Mouse (Mus musculus) MEL (cell line): ENCODE data around the gene Zfp1. TPM values are rescaled to one million over a fixed set of nuclear protein-coding genes. Genes with fewer than 3 reads are reported as not detected.

Source experiments
- DNase-seq: peaks from one replicate; pipeline ENCODE4 v3.0.0; 2011; ENCODE audit warnings: low read depth, low spot score
- H3K27ac ChIP-seq: 2 replicates; pipeline ENCODE4 v1.5.1; 2012; ENCODE audit warnings: low read depth, mild to moderate bottlenecking, control low read depth, low read length, moderate library complexity; ENCODE audit not compliant: control insufficient read depth
- H3K27me3 ChIP-seq, 2 experiments: fragments of 150-350 bp in 1 of 2; sonication (generic) in 1 of 2; 2 replicates each; pipeline ENCODE4 v1.6.1; 2012; ENCODE audit warnings: low read length in 2 of 2, mild to moderate bottlenecking in 2 of 2, improper control_type of control experiment in 1 of 2, moderate library complexity in 1 of 2; ENCODE audit not compliant: insufficient read depth in 2 of 2, control insufficient read depth in 1 of 2
- H3K36me3 ChIP-seq, 2 experiments: 2 replicates each; pipeline ENCODE4 v1.6.1; 2012 to 2014; ENCODE audit warnings: low read length in 2 of 2, improper control_type of control experiment in 1 of 2, inconsistent platforms in 1 of 2, mild to moderate bottlenecking in 1 of 2; ENCODE audit not compliant: insufficient read depth in 2 of 2, control insufficient read depth in 1 of 2
- H3K4me1 ChIP-seq, 2 experiments: fragments of 150-350 bp in 1 of 2; sonication (generic) in 1 of 2; 2 replicates each; pipeline ENCODE4 v1.6.1; 2012; ENCODE audit warnings: low read length in 2 of 2, improper control_type of control experiment in 1 of 2, mild to moderate bottlenecking in 1 of 2; ENCODE audit not compliant: insufficient read depth in 2 of 2, control insufficient read depth in 1 of 2
- H3K4me3 ChIP-seq, 2 experiments: fragments of 150-350 bp in 1 of 2; sonication (generic) in 1 of 2; 2 replicates each; pipeline ENCODE4 v1.5.1; 2012; ENCODE audit warnings: low read depth in 2 of 2, low read length in 2 of 2, mild to moderate bottlenecking in 2 of 2, moderate library complexity in 2 of 2, control low read depth in 1 of 2, improper control_type of control experiment in 1 of 2; ENCODE audit not compliant: control insufficient read depth in 1 of 2, insufficient read depth in 1 of 2
- H3K79me2 ChIP-seq: 2 replicates; pipeline ENCODE4 v1.6.1; 2012; ENCODE audit warnings: mild to moderate bottlenecking, low read length, moderate library complexity; ENCODE audit not compliant: control insufficient read depth, poor library complexity, insufficient read depth
- H3K9ac ChIP-seq: 2 replicates; pipeline ENCODE4 v1.6.1; 2012; ENCODE audit warnings: low read depth, mild to moderate bottlenecking, control low read depth, low read length, moderate library complexity; ENCODE audit not compliant: control insufficient read depth, poor library complexity, severe bottlenecking
- H3K9me3 ChIP-seq: fragments of 150-350 bp; sonication (generic); replicated peaks from 2 replicates; pipeline ENCODE4 v1.6.1; 2012; ENCODE audit warnings: mild to moderate bottlenecking, low read length, improper control_type of control experiment, moderate library complexity; ENCODE audit not compliant: insufficient read depth
- BHLHE40 ChIP-seq: IDR thresholded peaks from 2 replicates; pipeline ENCODE4 v1.6.1; 2012; ENCODE audit warnings: low read depth, mild to moderate bottlenecking, inconsistent platforms, low read length, improper control_type of control experiment, borderline replicate concordance
- CHD1 ChIP-seq: IDR thresholded peaks from 2 replicates; pipeline ENCODE4 v1.6.1; 2012; ENCODE audit warnings: low read depth, mild to moderate bottlenecking, inconsistent platforms, low read length, improper control_type of control experiment
- CTCF ChIP-seq, 3 experiments: IDR thresholded peaks in 2 of 3; conservative IDR thresholded peaks in 1 of 3; 2 replicates each; pipeline ENCODE4 v1.5.1; 2011 to 2012; ENCODE audit warnings: low read length in 3 of 3, low read depth in 2 of 3, mild to moderate bottlenecking in 2 of 3, improper control_type of control experiment in 1 of 3, inconsistent platforms in 1 of 3, mixed read lengths in 1 of 3, moderate library complexity in 1 of 3; ENCODE audit not compliant: control insufficient read depth in 1 of 3, insufficient read depth in 1 of 3, poor library complexity in 1 of 3, severe bottlenecking in 1 of 3
- ETS1 ChIP-seq: IDR thresholded peaks from 2 replicates; pipeline ENCODE4 v1.6.1; 2012; ENCODE audit warnings: low read depth, mild to moderate bottlenecking, inconsistent platforms, low read length, improper control_type of control experiment, moderate library complexity
- GATA1 ChIP-seq: IDR thresholded peaks from 2 replicates; pipeline ENCODE4 v1.6.1; 2011; ENCODE audit warnings: low read depth, low read length, improper control_type of control experiment
- JUND ChIP-seq: IDR thresholded peaks from 2 replicates; pipeline ENCODE4 v1.6.1; 2011; ENCODE audit warnings: low read depth, mild to moderate bottlenecking, improper control_type of control experiment, low read length
- KAT2A ChIP-seq: conservative IDR thresholded peaks from 2 replicates; pipeline ENCODE4 v1.6.1; 2012; ENCODE audit warnings: low read depth, low read length, improper control_type of control experiment, inconsistent platforms
- MAFK ChIP-seq: IDR thresholded peaks from 2 replicates; pipeline ENCODE4 v1.6.1; 2011; ENCODE audit warnings: low read depth, mild to moderate bottlenecking, low read length, improper control_type of control experiment, borderline replicate concordance
- MAZ ChIP-seq: IDR thresholded peaks from 2 replicates; pipeline ENCODE4 v1.6.1; 2012; ENCODE audit warnings: low read depth, mild to moderate bottlenecking, inconsistent platforms, low read length, improper control_type of control experiment
- MYC ChIP-seq: IDR thresholded peaks from 2 replicates; pipeline ENCODE4 v1.6.1; 2011; ENCODE audit warnings: low read depth, mild to moderate bottlenecking, low read length, improper control_type of control experiment, moderate library complexity
- NELFE ChIP-seq: IDR thresholded peaks from 2 replicates; pipeline ENCODE4 v1.6.1; 2011; ENCODE audit warnings: low read depth, low read length, improper control_type of control experiment
- POLR2AphosphoS2 ChIP-seq: IDR thresholded peaks from 2 replicates; pipeline ENCODE4 v1.6.1; 2011; ENCODE audit warnings: low read length, improper control_type of control experiment
- SMC3 ChIP-seq: IDR thresholded peaks from 2 replicates; pipeline ENCODE4 v1.6.1; 2011; ENCODE audit warnings: low read depth, low read length, improper control_type of control experiment
- USF1 ChIP-seq: IDR thresholded peaks from 2 replicates; pipeline ENCODE4 v1.6.1; 2014; ENCODE audit warnings: low read depth, mild to moderate bottlenecking, inconsistent platforms, low read length, improper control_type of control experiment, moderate library complexity
- USF2 ChIP-seq, 2 experiments: IDR thresholded peaks; 2 replicates each; pipeline ENCODE4 v1.6.1; 2011 to 2012; ENCODE audit warnings: improper control_type of control experiment in 2 of 2, low read length in 2 of 2, borderline replicate concordance in 1 of 2, inconsistent platforms in 1 of 2, low read depth in 1 of 2, mild to moderate bottlenecking in 1 of 2; ENCODE audit not compliant: insufficient read depth in 1 of 2
- ZKSCAN1 ChIP-seq: IDR thresholded peaks from 2 replicates; pipeline ENCODE4 v1.6.1; 2012; ENCODE audit warnings: low read depth, mild to moderate bottlenecking, inconsistent platforms, low read length, improper control_type of control experiment, moderate library complexity
- ZMIZ1 ChIP-seq: IDR thresholded peaks from 2 replicates; pipeline ENCODE4 v1.6.1; 2012; ENCODE audit warnings: low read depth, mild to moderate bottlenecking, inconsistent platforms, low read length, improper control_type of control experiment, moderate library complexity
- ZNF384 ChIP-seq: IDR thresholded peaks from 2 replicates; pipeline ENCODE4 v1.6.1; 2012; ENCODE audit warnings: low read depth, mild to moderate bottlenecking, inconsistent platforms, low read length, improper control_type of control experiment
- polyA plus RNA-seq, 2 experiments: library from polyadenylated mRNA; stranded (reverse) in 1 of 2; unstranded in 1 of 2; fragments of >175 nt in 1 of 2; fragments of >200 nt in 1 of 2; gene quantifications; 2 replicates each; pipeline versions ENCODE4 v1.2.1 to v1.2.4; 2012; ENCODE audit warnings: low replicate concordance in 2 of 2, low read depth in 1 of 2; ENCODE audit not compliant: insufficient read length in 2 of 2, insufficient read depth in 1 of 2, missing spikeins in 1 of 2
- total RNA-seq: library from RNA; depleted of rRNA; stranded (reverse); fragments of 300-350 nt; gene quantifications from 2 replicates; pipeline ENCODE4 v1.2.3, GENCODE M21; 2012

Gene Zfp1
- total and polyA plus RNA-seq, 3 experiments, result 12.2 to 12.4 TPM; not detected in 1

DNA sequence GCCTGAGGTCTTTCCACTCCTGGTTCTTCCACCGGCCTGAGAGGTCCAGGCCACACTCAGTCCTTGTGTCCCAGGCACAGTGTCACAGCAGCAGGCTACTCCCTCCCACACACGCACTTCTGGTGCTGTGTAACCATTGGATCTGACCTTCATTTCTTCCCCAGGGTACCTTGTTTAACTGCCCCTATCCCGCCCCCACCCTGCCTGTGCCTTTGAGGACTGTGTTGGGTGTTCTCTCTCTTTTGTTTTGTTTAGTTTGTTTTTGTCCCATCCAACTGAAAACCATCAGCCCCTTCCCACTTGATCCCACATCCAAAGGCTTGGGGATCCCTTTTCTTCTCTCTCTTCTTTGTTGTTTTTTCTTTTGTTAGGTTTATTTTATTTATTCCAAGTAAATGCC, 21.1 kb upstream of the Zfp1 start:
- Histone ChIP-seq H3K9ac (no peak overlapping the region), H3K9me3 (no peaks in the 10 kb centered on the region), H3K4me3 (no peak overlapping the region), H3K36me3 (no peaks in the 10 kb centered on the region)
- DNase-seq, result no peak
- no peak for TF ChIP-seq CHD1
- TF ChIP-seq ZMIZ1, result no peak
- TF ChIP-seq SMC3, result no peak
- TF ChIP-seq, all 39 proteins: peak for 0
- no peaks in the 10 kb centered on the region for H3K79me2 ChIP-seq
- H3K27ac ChIP-seq, result no peak overlapping the region
- H3K4me1 ChIP-seq, result no peaks in the 10 kb centered on the region
- no peaks in the 10 kb centered on the region for H3K27me3 ChIP-seq

GRCm38 (mm10) chr8:111622553-111622952, 20.6 kb upstream of the Zfp1 start:
- H3K36me3 ChIP-seq, result no peaks in the 10 kb centered on the region
- no peaks in the 10 kb centered on the region for H3K27me3 ChIP-seq
- no peak overlapping the region for H3K9ac ChIP-seq
- no peaks in the 10 kb centered on the region for H3K9me3 ChIP-seq
- H3K79me2 ChIP-seq, result no peaks in the 10 kb centered on the region
- TF ChIP-seq CTCF (IDR thresholded peaks at IDR 0.05 in 2 of 3, conservative IDR thresholded peaks at IDR 0.05 in 1 of 3; ENCODE audit: control insufficient read depth in 1 of 3, insufficient read depth in 1 of 3, low read depth in 2 of 3, low read length in 3 of 3, poor library complexity in 1 of 3, severe bottlenecking in 1 of 3), result no peak
- 0 out of 2 replicates have a peak, but pooled peaks have one; percentile 10 for TF ChIP-seq SMC3
- no peak for TF ChIP-seq MYC
- TF ChIP-seq ZNF384, result no peak
- no peak for DNase-seq
- H3K27ac ChIP-seq, result no peak overlapping the region
- no peaks in the 10 kb centered on the region for H3K4me1 ChIP-seq
- H3K4me3 ChIP-seq, result no peak overlapping the region

DNA sequence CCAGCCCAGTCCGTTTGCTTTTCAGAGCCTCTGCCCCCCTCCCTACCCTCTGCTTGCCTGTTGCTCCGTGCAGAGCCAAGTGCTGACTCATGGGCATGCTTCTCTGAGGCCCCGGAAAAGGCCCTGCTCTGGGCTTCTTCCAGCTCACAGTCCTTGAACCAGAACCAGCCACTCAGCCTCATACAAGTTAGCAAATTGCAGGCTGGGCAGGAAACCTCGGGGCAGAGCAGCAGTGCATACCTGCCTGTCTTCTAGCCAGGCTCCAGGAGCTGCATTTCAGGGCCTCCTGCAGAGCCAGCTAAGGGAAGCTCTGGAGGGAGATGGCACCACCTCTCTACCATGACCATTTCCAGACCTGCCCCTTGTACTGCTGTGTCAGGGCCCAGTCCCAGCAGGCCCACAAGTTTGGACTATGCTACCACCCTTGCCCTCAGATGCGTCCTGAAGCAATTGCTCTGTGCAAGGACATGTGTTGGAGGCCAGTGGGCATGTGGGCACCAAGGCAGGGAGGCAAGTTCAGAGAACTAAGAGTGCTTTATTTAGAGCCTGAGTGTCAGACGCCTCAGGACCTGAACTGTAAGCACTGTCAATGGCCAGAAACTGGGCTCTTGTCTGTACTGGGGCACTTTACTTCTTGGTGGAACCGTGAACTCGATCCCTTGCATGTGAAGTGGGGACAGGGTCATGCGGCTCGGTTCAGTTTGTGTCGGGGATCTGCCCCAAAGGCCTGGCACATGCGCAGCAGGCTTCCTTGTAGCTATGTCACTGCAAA, 18.9 kb upstream of the Zfp1 start:
- Histone ChIP-seq H3K4me3 (no peak overlapping the region), H3K9ac (no peak overlapping the region), H3K9me3 (no peaks in the 10 kb centered on the region), H3K79me2 (no peaks in the 10 kb centered on the region), H3K27me3 (no peaks in the 10 kb centered on the region), H3K27ac (no peak overlapping the region), H3K36me3 (no peaks in the 10 kb centered on the region), H3K4me1 (no peaks in the 10 kb centered on the region)
- no peak for DNase-seq
- no peak for TF ChIP-seq POLR2AphosphoS2
- no peak for TF ChIP-seq ETS1
- TF ChIP-seq BHLHE40, result no peak
- TF ChIP-seq USF2 (IDR thresholded peaks at IDR 0.05; ENCODE audit: borderline replicate concordance in 1 of 2, insufficient read depth in 1 of 2, low read depth in 1 of 2, low read length in 2 of 2), result no peak
- no peak for TF ChIP-seq ZKSCAN1
- TF ChIP-seq ZMIZ1, result no peak
- TF ChIP-seq JUND, result no peak
- TF ChIP-seq KAT2A, result no peak
- no peak for TF ChIP-seq USF1
- no peak for TF ChIP-seq GATA1
- TF ChIP-seq SMC3, result no peak
- no peak for TF ChIP-seq NELFE
- TF ChIP-seq MYC, result no peak
- TF ChIP-seq MAZ, result no peak
- no peak for TF ChIP-seq ZNF384
- no peak for TF ChIP-seq CHD1
- no peak for TF ChIP-seq MAFK
